Mouse (Mus musculus) heart, embryonic 12.5 days (tissue): ENCODE measurements around the gene Cyth3. TPM values are rescaled to one million over a fixed set of nuclear protein-coding genes. Genes with fewer than 3 reads are reported as not detected.

Experiments used
- ATAC-seq: fragments of 200-750 bp; cut with Nextera tagmentation; 2 replicates; pipeline ENCODE4 v1.8.0; 2017; ENCODE audit warnings: moderate TSS enrichment, moderate library complexity; ENCODE audit not compliant: insufficient number of reproducible peaks, low FRiP score
- H3K27ac ChIP-seq: fragments of 300-500 bp; sonication (generic); 2 replicates; pipeline ENCODE4 v1.5.1; 2016; ENCODE audit warnings: mild to moderate bottlenecking, moderate library complexity; ENCODE audit not compliant: poor library complexity, severe bottlenecking
- H3K27me3 ChIP-seq: fragments of 300-500 bp; sonication (generic); replicated peaks from 2 replicates; pipeline ENCODE4 v1.6.1; 2016; ENCODE audit warnings: mild to moderate bottlenecking, moderate library complexity
- H3K36me3 ChIP-seq: fragments of 300-500 bp; sonication (generic); 2 replicates; pipeline ENCODE4 v1.6.1; 2016; ENCODE audit warnings: mild to moderate bottlenecking, moderate library complexity
- H3K4me1 ChIP-seq: fragments of 300-500 bp; sonication (generic); replicated peaks from 2 replicates; pipeline ENCODE4 v1.6.1; 2016; ENCODE audit warnings: mild to moderate bottlenecking
- H3K4me2 ChIP-seq: fragments of 300-500 bp; sonication (generic); 2 replicates; pipeline ENCODE4 v1.6.1; 2016; ENCODE audit warnings: mild to moderate bottlenecking, moderate library complexity
- H3K4me3 ChIP-seq: fragments of 300-500 bp; sonication (generic); 2 replicates; pipeline ENCODE4 v1.5.1; 2016; ENCODE audit warnings: mild to moderate bottlenecking
- H3K9ac ChIP-seq: fragments of 300-500 bp; sonication (generic); 2 replicates; pipeline ENCODE4 v1.6.1; 2016; ENCODE audit warnings: mild to moderate bottlenecking, moderate library complexity
- H3K9me3 ChIP-seq: fragments of 300-500 bp; sonication (generic); replicated peaks from 2 replicates; pipeline ENCODE4 v1.6.1; 2016; ENCODE audit warnings: mild to moderate bottlenecking, moderate library complexity
- WGBS: fragments of 180-500 bp; shearing (Covaris S2); methylation state at CpG from one replicate; pipeline ENCODE4 v1.1.7; 2016; 5-methylcytosine and 5-hydroxymethylcytosine counted together
- polyA plus RNA-seq: library from polyadenylated mRNA; unstranded; fragments of >200 nt; fragmentation: Nextera tagmentation; extraction: Ambion mirVana; gene quantifications from 2 replicates; pipeline ENCODE4 v1.2.1, GENCODE M21; 2016

Gene Cyth3
- polyA plus RNA-seq, 1 experiment from 2014 or later, result 41.9 TPM

- Histone ChIP-seq H3K4me3 (no peak overlapping the region), H3K9me3 (peaks cover 1% of the 10 kb centered on the region; the same call in 1 of the 2 replicates), H3K27ac (no peak overlapping the region), H3K36me3 (no peaks in the 10 kb centered on the region), H3K4me1 (peaks cover 77% of the 10 kb centered on the region), H3K4me2 (no peak overlapping the region), H3K27me3 (no peaks in the 10 kb centered on the region), H3K9ac (no peak overlapping the region)
- no peak for ATAC-seq
- WGBS, result 71% methylated on average over 11 of the region's 11 CpGs
These were observed 13.1 kb downstream of the Cyth3 start for GRCm38 (mm10) chr5:143635358-143635757.

- Histone ChIP-seq H3K27ac (no peak overlapping the region), H3K4me2 (no peak overlapping the region), H3K27me3 (no peaks in the 10 kb centered on the region), H3K4me1 (peaks cover 78% of the 10 kb centered on the region), H3K4me3 (no peak overlapping the region), H3K9me3 (no peaks in the 10 kb centered on the region), H3K36me3 (no peaks in the 10 kb centered on the region), H3K9ac (no peak overlapping the region)
- ATAC-seq, result no peak
- WGBS, result 76% methylated on average over 7 of the region's 7 CpGs
These were observed 13.9 kb downstream of the Cyth3 start for GRCm38 (mm10) chr5:143636173-143636572.

GRCm38 (mm10) chr5:143637832-143638420 lies 15.7 kb downstream of the Cyth3 start:
- H3K9ac ChIP-seq, result no peak overlapping the region
- WGBS, result 74% methylated on average over 11 of the region's 11 CpGs

GRCm38 (mm10) chr5:143638516-143639270 lies 16.4 kb downstream of the Cyth3 start:
- 0 out of 2 replicates have a peak overlapping the region, but pooled peaks have one; percentile 28 for H3K27ac ChIP-seq
- H3K4me1 ChIP-seq, result peaks cover 70% of the 10 kb centered on the region
- H3K36me3 ChIP-seq, result no peaks in the 10 kb centered on the region
- ATAC-seq, result no peak
- H3K9ac ChIP-seq, result no peak overlapping the region
- WGBS, result 59% methylated on average over 7 of the region's 7 CpGs
- H3K9me3 ChIP-seq, result no peaks in the 10 kb centered on the region
- no peak overlapping the region for H3K4me2 ChIP-seq
- H3K4me3 ChIP-seq, result no peak overlapping the region
- H3K27me3 ChIP-seq, result no peaks in the 10 kb centered on the region

More at GRCm38 (mm10) chr5:143637832-143638420, 15.7 kb downstream of the Cyth3 start:
- Histone ChIP-seq H3K4me3 (no peak overlapping the region), H3K36me3 (no peaks in the 10 kb centered on the region), H3K27ac (no peak overlapping the region), H3K4me2 (no peak overlapping the region), H3K9me3 (no peaks in the 10 kb centered on the region), H3K4me1 (peaks cover 76% of the 10 kb centered on the region), H3K27me3 (no peaks in the 10 kb centered on the region)
- ATAC-seq, result no peak

- Histone ChIP-seq H3K4me1 (peaks cover 65% of the 10 kb centered on the region), H3K9ac (no peak overlapping the region), H3K27me3 (no peaks in the 10 kb centered on the region), H3K27ac (no peak overlapping the region), H3K9me3 (no peaks in the 10 kb centered on the region), H3K4me2 (no peak overlapping the region), H3K36me3 (no peaks in the 10 kb centered on the region), H3K4me3 (no peak overlapping the region)
- WGBS, result 88% methylated on average over 4 of the region's 4 CpGs
- ATAC-seq, result no peak
These were observed 17.1 kb downstream of the Cyth3 start for GRCm38 (mm10) chr5:143639329-143639728.

- Histone ChIP-seq H3K4me2 (no peak overlapping the region), H3K4me1 (peaks cover 60% of the 10 kb centered on the region), H3K36me3 (no peaks in the 10 kb centered on the region), H3K9ac (no peak overlapping the region), H3K27me3 (no peaks in the 10 kb centered on the region), H3K4me3 (no peak overlapping the region), H3K27ac (no peak overlapping the region), H3K9me3 (no peaks in the 10 kb centered on the region)
- 81% methylated on average over 7 of the region's 7 CpGs for WGBS
- peak; percentile 51; the same call in 1 of the 2 replicates for ATAC-seq
These were observed 17.6 kb downstream of the Cyth3 start for GRCm38 (mm10) chr5:143639810-143640209.

GRCm38 (mm10) chr5:143641503-143641902 lies 19.3 kb downstream of the Cyth3 start:
- H3K9ac ChIP-seq, result no peak overlapping the region
- H3K27ac ChIP-seq, result no peak overlapping the region
- H3K4me3 ChIP-seq, result no peak overlapping the region
- no peaks in the 10 kb centered on the region for H3K36me3 ChIP-seq
- H3K9me3 ChIP-seq, result no peaks in the 10 kb centered on the region
- WGBS, result 82% methylated on average over 3 of the region's 3 CpGs
- no peak for ATAC-seq
- no peak overlapping the region for H3K4me2 ChIP-seq
- H3K27me3 ChIP-seq, result no peaks in the 10 kb centered on the region
- peaks cover 44% of the 10 kb centered on the region for H3K4me1 ChIP-seq

GRCm38 (mm10) chr5:143642262-143642831 lies 20.1 kb downstream of the Cyth3 start:
- Histone ChIP-seq H3K9ac (no peak overlapping the region), H3K4me2 (no peak overlapping the region), H3K4me3 (no peak overlapping the region), H3K36me3 (no peaks in the 10 kb centered on the region), H3K9me3 (no peaks in the 10 kb centered on the region), H3K4me1 (peaks cover 42% of the 10 kb centered on the region), H3K27ac (no peak overlapping the region), H3K27me3 (no peaks in the 10 kb centered on the region)
- WGBS, result 54% methylated on average over 4 of the region's 4 CpGs
- no peak for ATAC-seq

- no peaks in the 10 kb centered on the region for H3K27me3 ChIP-seq
- H3K4me1 ChIP-seq, result peaks cover 14% of the 10 kb centered on the region
- no peak overlapping the region for H3K4me3 ChIP-seq
- no peak overlapping the region for H3K9ac ChIP-seq
- H3K36me3 ChIP-seq, result peaks cover 9% of the 10 kb centered on the region; the same call in 1 of the 2 replicates
- H3K4me2 ChIP-seq, result no peak overlapping the region
- 69% methylated on average over 5 of the region's 5 CpGs for WGBS
- no peak overlapping the region for H3K27ac ChIP-seq
- ATAC-seq, result no peak
- H3K9me3 ChIP-seq, result peaks cover 8% of the 10 kb centered on the region; the same call in 1 of the 2 replicates
These were observed 23.7 kb downstream of the Cyth3 start for GRCm38 (mm10) chr5:143645976-143646375.

- peaks cover 8% of the 10 kb centered on the region; the same call in 1 of the 2 replicates for H3K9me3 ChIP-seq
- no peak overlapping the region for H3K27ac ChIP-seq
- peaks cover 5% of the 10 kb centered on the region for H3K4me1 ChIP-seq
- H3K36me3 ChIP-seq, result peaks cover 9% of the 10 kb centered on the region; the same call in 1 of the 2 replicates
- H3K4me2 ChIP-seq, result no peak overlapping the region
- ATAC-seq, result no peak
- 79% methylated on average over 2 of the region's 2 CpGs for WGBS
- H3K27me3 ChIP-seq, result no peaks in the 10 kb centered on the region
- no peak overlapping the region for H3K4me3 ChIP-seq
- no peak overlapping the region for H3K9ac ChIP-seq
These were observed 25.2 kb downstream of the Cyth3 start for GRCm38 (mm10) chr5:143647412-143647811.

GRCm38 (mm10) chr5:143648058-143648457 lies 25.8 kb downstream of the Cyth3 start:
- Histone ChIP-seq H3K27me3 (no peaks in the 10 kb centered on the region), H3K27ac (no peak overlapping the region), H3K9ac (no peak overlapping the region), H3K36me3 (peaks cover 9% of the 10 kb centered on the region; the same call in 1 of the 2 replicates), H3K4me3 (no peak overlapping the region), H3K4me2 (no peak overlapping the region), H3K4me1 (0 out of 2 replicates have a peak, but pooled peaks cover 2% of the 10 kb centered on the region), H3K9me3 (peaks cover 8% of the 10 kb centered on the region; the same call in 1 of the 2 replicates)
- WGBS, result 72% methylated on average over 2 of the region's 2 CpGs
- no peak for ATAC-seq
